Mouse (Mus musculus): ENCODE results near the gene Ccdc113. TPM values are rescaled to one million over a fixed set of nuclear protein-coding genes. Genes with fewer than 3 reads are reported as not detected.
A peak's percentile ranks its signal among the peaks of the same experiment; 100 is the strongest.

Ccdc113 gene
- polyA plus RNA-seq, 1 experiment from 2014 or later = 12.8 TPM

GRCm38 (mm10) chr8:95576240-95576639 lies 42.4 kb downstream of the Ccdc113 start, which contains the start of gene Prss54:
Prss54 (minus strand) TSS chr8:95576340.
- ATAC-seq (ENCODE audit: insufficient number of reproducible peaks, low FRiP score, low TSS enrichment, low read depth) = no peak
- no peak within 1 kb of the TSS for H3K9ac ChIP-seq
- no peaks in the 10 kb centered on the region for H3K27me3 ChIP-seq
- no peaks in the 10 kb centered on the region for H3K36me3 ChIP-seq
- no peak within 1 kb of the TSS for H3K4me3 ChIP-seq (replicated peaks)
- H3K9me3 ChIP-seq (replicated peaks) = no peaks in the 10 kb centered on the region
- 87% methylated on average over 10 of the region's 10 CpGs for WGBS
- no peaks in the 10 kb centered on the region for H3K4me1 ChIP-seq
- H3K27ac ChIP-seq (replicated peaks) = no peak within 1 kb of the TSS
- H3K4me2 ChIP-seq (replicated peaks) = no peak within 1 kb of the TSS

- H3K4me3 ChIP-seq (replicated peaks) = no peak overlapping the region
- ATAC-seq (ENCODE audit: insufficient number of reproducible peaks, low FRiP score, low TSS enrichment, low read depth) = no peak
- no peak overlapping the region for H3K27ac ChIP-seq (replicated peaks)
- H3K9ac ChIP-seq = no peak overlapping the region
- no peaks in the 10 kb centered on the region for H3K4me1 ChIP-seq
- 83% methylated on average over 1 of the region's 1 CpGs for WGBS
- no peaks in the 10 kb centered on the region for H3K27me3 ChIP-seq
- no peaks in the 10 kb centered on the region for H3K36me3 ChIP-seq
- no peak overlapping the region for H3K4me2 ChIP-seq (replicated peaks)
- no peaks in the 10 kb centered on the region for H3K9me3 ChIP-seq (replicated peaks)
Observed at GRCm38 (mm10) chr8:95587339-95587738, 53.5 kb downstream of the Ccdc113 start.

GRCm38 (mm10) chr8:95589282-95589681 lies 55.4 kb downstream of the Ccdc113 start:
- Histone ChIP-seq H3K27me3 (no peaks in the 10 kb centered on the region), H3K9me3 (replicated peaks) (no peaks in the 10 kb centered on the region)
- WGBS = 64% methylated on average over 10 of the region's 10 CpGs

GRCm38 (mm10) chr8:95590539-95590938 lies 56.7 kb downstream of the Ccdc113 start:
- WGBS = 79% methylated on average over 4 of the region's 4 CpGs
- ATAC-seq (ENCODE audit: insufficient number of reproducible peaks, low FRiP score, low TSS enrichment, low read depth) = no peak

More at GRCm38 (mm10) chr8:95589282-95589681, 55.4 kb downstream of the Ccdc113 start:
- H3K4me2 ChIP-seq (replicated peaks) = no peak overlapping the region
- H3K36me3 ChIP-seq = no peaks in the 10 kb centered on the region
- H3K9ac ChIP-seq = no peak overlapping the region
- H3K4me1 ChIP-seq = no peaks in the 10 kb centered on the region
- no peak for ATAC-seq (ENCODE audit: insufficient number of reproducible peaks, low FRiP score, low TSS enrichment, low read depth)
- H3K27ac ChIP-seq (replicated peaks) = no peak overlapping the region
- H3K4me3 ChIP-seq (replicated peaks) = no peak overlapping the region

GRCm38 (mm10) chr8:95592131-95592780 lies 58.4 kb downstream of the Ccdc113 start:
- WGBS = 74% methylated on average over 12 of the region's 12 CpGs
- Histone ChIP-seq H3K27me3 (no peaks in the 10 kb centered on the region), H3K4me3 (replicated peaks) (no peak overlapping the region), H3K9me3 (replicated peaks) (no peaks in the 10 kb centered on the region), H3K4me2 (replicated peaks) (no peak overlapping the region), H3K9ac (no peak overlapping the region), H3K27ac (replicated peaks) (no peak overlapping the region), H3K4me1 (no peaks in the 10 kb centered on the region), H3K36me3 (no peaks in the 10 kb centered on the region)
- no peak for ATAC-seq (ENCODE audit: insufficient number of reproducible peaks, low FRiP score, low TSS enrichment, low read depth)

More at GRCm38 (mm10) chr8:95590539-95590938, 56.7 kb downstream of the Ccdc113 start:
- no peaks in the 10 kb centered on the region for H3K9me3 ChIP-seq (replicated peaks)
- H3K27me3 ChIP-seq = no peaks in the 10 kb centered on the region
- no peaks in the 10 kb centered on the region for H3K36me3 ChIP-seq
- no peak overlapping the region for H3K4me2 ChIP-seq (replicated peaks)
- H3K4me3 ChIP-seq (replicated peaks) = no peak overlapping the region
- no peaks in the 10 kb centered on the region for H3K4me1 ChIP-seq
- H3K9ac ChIP-seq = no peak overlapping the region
- no peak overlapping the region for H3K27ac ChIP-seq (replicated peaks)

- 86% methylated on average over 7 of the region's 7 CpGs for WGBS
- no peaks in the 10 kb centered on the region for H3K4me1 ChIP-seq
- no peak overlapping the region for H3K9ac ChIP-seq
- ATAC-seq (ENCODE audit: insufficient number of reproducible peaks, low FRiP score, low TSS enrichment, low read depth) = no peak
- no peak overlapping the region for H3K27ac ChIP-seq (replicated peaks)
- H3K4me2 ChIP-seq (replicated peaks) = no peak overlapping the region
- H3K27me3 ChIP-seq = no peaks in the 10 kb centered on the region
- H3K36me3 ChIP-seq = no peaks in the 10 kb centered on the region
- no peaks in the 10 kb centered on the region for H3K9me3 ChIP-seq (replicated peaks)
- no peak overlapping the region for H3K4me3 ChIP-seq (replicated peaks)
Observed at GRCm38 (mm10) chr8:95593439-95594393, 59.8 kb downstream of the Ccdc113 start.

GRCm38 (mm10) chr8:95595131-95595530 lies 61.2 kb downstream of the Ccdc113 start:
- no peak for ATAC-seq (ENCODE audit: insufficient number of reproducible peaks, low FRiP score, low TSS enrichment, low read depth)
- Histone ChIP-seq H3K27ac (replicated peaks) (no peak overlapping the region), H3K9ac (no peak overlapping the region), H3K9me3 (replicated peaks) (no peaks in the 10 kb centered on the region), H3K4me1 (no peaks in the 10 kb centered on the region), H3K27me3 (no peaks in the 10 kb centered on the region), H3K36me3 (no peaks in the 10 kb centered on the region), H3K4me3 (replicated peaks) (no peak overlapping the region), H3K4me2 (replicated peaks) (no peak overlapping the region)
- WGBS = 82% methylated on average over 14 of the region's 14 CpGs

GRCm38 (mm10) chr8:95596841-95597241 lies 63.0 kb downstream of the Ccdc113 start:
- no peaks in the 10 kb centered on the region for H3K27me3 ChIP-seq
- 47% methylated on average over 4 of the region's 4 CpGs for WGBS
- H3K4me3 ChIP-seq (replicated peaks) = no peak overlapping the region
- no peak overlapping the region for H3K9ac ChIP-seq
- no peaks in the 10 kb centered on the region for H3K9me3 ChIP-seq (replicated peaks)
- 0 out of 2 replicates have a peak, but pooled peaks have one; percentile 51 for ATAC-seq (ENCODE audit: insufficient number of reproducible peaks, low FRiP score, low TSS enrichment, low read depth)
- no peak overlapping the region for H3K27ac ChIP-seq (replicated peaks)
- no peak overlapping the region for H3K4me2 ChIP-seq (replicated peaks)
- H3K36me3 ChIP-seq = no peaks in the 10 kb centered on the region
- H3K4me1 ChIP-seq = no peaks in the 10 kb centered on the region

- no peak overlapping the region; the same call in 1 of the 2 replicates for H3K4me2 ChIP-seq (replicated peaks)
- no peak for ATAC-seq (ENCODE audit: insufficient number of reproducible peaks, low FRiP score, low TSS enrichment, low read depth)
- H3K9ac ChIP-seq = no peak overlapping the region
- H3K36me3 ChIP-seq = no peaks in the 10 kb centered on the region
- 9% methylated on average over 11 of the region's 11 CpGs for WGBS
- no peak overlapping the region for H3K27ac ChIP-seq (replicated peaks)
- H3K4me3 ChIP-seq (replicated peaks) = no peak overlapping the region
- H3K27me3 ChIP-seq = no peaks in the 10 kb centered on the region
- no peaks in the 10 kb centered on the region for H3K4me1 ChIP-seq
- no peaks in the 10 kb centered on the region for H3K9me3 ChIP-seq (replicated peaks)
Observed at GRCm38 (mm10) chr8:95599861-95600260, 66.0 kb downstream of the Ccdc113 start.

GRCm38 (mm10) chr8:95601306-95601705 lies 67.4 kb downstream of the Ccdc113 start:
- Histone ChIP-seq H3K27me3 (no peaks in the 10 kb centered on the region), H3K4me3 (replicated peaks) (no peak overlapping the region), H3K4me2 (replicated peaks) (no peak overlapping the region), H3K4me1 (no peaks in the 10 kb centered on the region), H3K9ac (no peak overlapping the region), H3K36me3 (no peaks in the 10 kb centered on the region), H3K9me3 (replicated peaks) (no peaks in the 10 kb centered on the region), H3K27ac (replicated peaks) (no peak overlapping the region)
- WGBS = 66% methylated on average over 15 of the region's 15 CpGs
- no peak for ATAC-seq (ENCODE audit: insufficient number of reproducible peaks, low FRiP score, low TSS enrichment, low read depth)

GRCm38 (mm10) chr8:95602168-95602567 lies 68.3 kb downstream of the Ccdc113 start:
- Histone ChIP-seq H3K36me3 (no peaks in the 10 kb centered on the region), H3K4me3 (replicated peaks) (no peak overlapping the region), H3K4me2 (replicated peaks) (no peak overlapping the region), H3K4me1 (peaks cover 4% of the 10 kb centered on the region; the same call in 1 of the 2 replicates), H3K27ac (replicated peaks) (no peak overlapping the region), H3K27me3 (no peaks in the 10 kb centered on the region), H3K9ac (no peak overlapping the region), H3K9me3 (replicated peaks) (no peaks in the 10 kb centered on the region)
- ATAC-seq (ENCODE audit: insufficient number of reproducible peaks, low FRiP score, low TSS enrichment, low read depth) = no peak
- 62% methylated on average over 2 of the region's 2 CpGs for WGBS

Measured in embryonic facial prominence, embryonic 15.5 days (tissue).